ENCODE assay signal across 22 mouse cellular contexts in genomic region chr19:47437040-47437439, GRCm38 (mm10). TPM values are rescaled to one million over a fixed set of nuclear protein-coding genes. Genes with fewer than 3 reads are reported as not detected.
DNase-seq lines count a peak whose midpoint lies in the region; ATAC-seq and TF ChIP-seq lines count a peak whose summit lies in the region.
"Had no signal": no experiment of that assay in that cellular context is flagged by ENCODE, and none has a peak within 500 bp of the region (broad histone marks: within the 10 kb centered on the region; RNA-seq: fewer than 3 reads in every experiment).

No protein-coding gene starts in this region.

- H3K36me3 ChIP-seq in limb, embryonic 15.5 days: 0 out of 2 replicates have a peak, but pooled peaks cover 4% of the 10 kb centered on the region
- H3K36me3 ChIP-seq in limb, embryonic 10.5 days: 0 out of 2 replicates have a peak, but pooled peaks cover 3% of the 10 kb centered on the region
- no peaks in the 10 kb centered on the region for H3K36me3 ChIP-seq in myocyte (ENCODE audit: control insufficient read depth, insufficient read depth)
- H3K36me3 ChIP-seq: embryonic facial prominence, embryonic 12.5 days; forebrain, embryonic 15.5 days; G1E had no signal

- TF ChIP-seq CTCF in gastrocnemius, adult 2 months (IDR thresholded peaks at IDR 0.05): no peak

- no peak for ATAC-seq in limb, embryonic 15.5 days (ENCODE audit: insufficient number of reproducible peaks, low FRiP score, low TSS enrichment, low read depth)
- ATAC-seq: forebrain, embryonic 15.5 days; hindbrain, postnatal 0 days; inflammation-experienced regulatory T-cells, adult 6 months; Patski had no signal

- no peak overlapping the region for H3K9ac ChIP-seq in limb, embryonic 15.5 days
- H3K9ac ChIP-seq: embryonic facial prominence, embryonic 12.5 days; forebrain, embryonic 12.5 days; forebrain, embryonic 15.5 days; hindbrain, embryonic 14.5 days had no signal

- H3K9me3 ChIP-seq in limb, embryonic 15.5 days: no peaks in the 10 kb centered on the region
- H3K9me3 ChIP-seq in limb, embryonic 10.5 days (replicated peaks): no peaks in the 10 kb centered on the region
- H3K9me3 ChIP-seq: embryonic facial prominence, embryonic 12.5 days; forebrain, embryonic 12.5 days; forebrain, embryonic 15.5 days; G1E had no signal

- H3K27ac ChIP-seq in gastrocnemius, adult 2 months: peak overlapping the region; percentile 79; the same call in 1 of the 2 replicates
- peak overlapping the region; percentile 75; the same call in 1 of the 2 replicates for H3K27ac ChIP-seq in limb, embryonic 15.5 days
- no peak overlapping the region for H3K27ac ChIP-seq in limb, embryonic 10.5 days
- H3K27ac ChIP-seq: embryonic facial prominence, embryonic 12.5 days; forebrain, embryonic 12.5 days; forebrain, embryonic 15.5 days; hindbrain, embryonic 14.5 days; hindbrain, postnatal 0 days had no signal

- H3K27me3 ChIP-seq in limb, embryonic 15.5 days: no peaks in the 10 kb centered on the region
- no peaks in the 10 kb centered on the region for H3K27me3 ChIP-seq in limb, embryonic 10.5 days (ENCODE audit: low read depth, poor library complexity, severe bottlenecking)
- H3K27me3 ChIP-seq in myocyte (ENCODE audit: control insufficient read depth, insufficient read depth, insufficient read length): no peaks in the 10 kb centered on the region
- H3K27me3 ChIP-seq: CH12.LX; embryonic facial prominence, embryonic 12.5 days; forebrain, embryonic 12.5 days; forebrain, embryonic 15.5 days; Patski had no signal

- TF ChIP-seq POLR2A in myocyte (IDR thresholded peaks at IDR 0.05; ENCODE audit: insufficient read length, low read depth): no peak

- H3ac ChIP-seq in myocyte (ENCODE audit: control insufficient read depth, insufficient read length): no peak overlapping the region

- intact Hi-C loops in gastrocnemius, adult 2 months (cut with DNase I): no loop called here
- intact Hi-C loops in gastrocnemius, postnatal 36 days (cut with DNase I): no loop called here
- intact Hi-C loops in left cerebral cortex, postnatal 4 days (cut with DNase I): no loop called here

- 80% methylated on average over 4 of the region's 4 CpGs for WGBS in limb, embryonic 15.5 days
- WGBS in limb, embryonic 10.5 days: 91% methylated on average over 4 of the region's 4 CpGs

- no peak overlapping the region for H3K4me2 ChIP-seq in limb, embryonic 15.5 days
- peak overlapping the region; percentile 33 for H3K4me2 ChIP-seq in myocyte (ENCODE audit: low read depth)
- H3K4me2 ChIP-seq: embryonic facial prominence, embryonic 12.5 days; forebrain, embryonic 12.5 days; forebrain, embryonic 15.5 days; heart, embryonic 11.5 days; hindbrain, embryonic 14.5 days had no signal

- H3K4me1 ChIP-seq in limb, embryonic 15.5 days: peaks cover 65% of the 10 kb centered on the region
- H3K4me1 ChIP-seq in limb, embryonic 10.5 days: peaks cover 44% of the 10 kb centered on the region

- peaks cover 14% of the 10 kb centered on the region for H3K79me2 ChIP-seq in myocyte (ENCODE audit: control insufficient read depth, insufficient read depth)

- no peak for DNase-seq in gastrocnemius, adult 2 months
- DNase-seq in gastrocnemius, postnatal 36 days: no peak
- DNase-seq in limb, embryonic 10.5 days (ENCODE audit: low spot score): no peak
- no peak for DNase-seq in left cerebral cortex, postnatal 4 days
- DNase-seq: B cell, adult 2 months; cerebellum, adult 18-20 months; cerebellum, adult 9-10 months; cerebellum, postnatal 14 days; gastrocnemius, postnatal 10 days had no signal

- no peak overlapping the region for H3K4me3 ChIP-seq in gastrocnemius, adult 2 months
- H3K4me3 ChIP-seq in limb, embryonic 15.5 days: no peak overlapping the region
- H3K4me3 ChIP-seq in limb, embryonic 10.5 days: no peak overlapping the region
- H3K4me3 ChIP-seq in myocyte: no peak overlapping the region
- H3K4me3 ChIP-seq: embryonic facial prominence, embryonic 12.5 days; erythroblast, embryonic 14.5 days; forebrain, embryonic 12.5 days; forebrain, embryonic 15.5 days had no signal

TF ChIP-seq in myocyte, 11 proteins besides CTCF, POLR2A, EP300 and RAD21:
- TF ChIP-seq CEBPB (IDR thresholded peaks at IDR 0.05; ENCODE audit: insufficient read depth, poor library complexity, severe bottlenecking) (no peak), REST (IDR thresholded peaks at IDR 0.05; ENCODE audit: insufficient read depth, insufficient read length) (no peak), MYOG (IDR thresholded peaks at IDR 0.05; ENCODE audit: control insufficient read depth in 1 of 3, insufficient read depth in 1 of 3, insufficient read length in 2 of 3, low read depth in 2 of 3) (peak in 2 of 3 experiments; percentile 45 to 81), MAX (IDR thresholded peaks at IDR 0.05; ENCODE audit: low read depth) (no peak), USF1 (IDR thresholded peaks at IDR 0.05; ENCODE audit: low read depth) (no peak), E2F4 (IDR thresholded peaks at IDR 0.05; ENCODE audit: insufficient read depth) (no peak), POLR2AphosphoS2 (IDR thresholded peaks at IDR 0.05; ENCODE audit: insufficient read length, low read depth) (no peak), TCF3 (IDR thresholded peaks at IDR 0.05; ENCODE audit: insufficient read length, low read depth) (no peak), TCF12 (IDR thresholded peaks at IDR 0.05; ENCODE audit: insufficient read depth, poor library complexity, severe bottlenecking) (peak; percentile 17), SRF (IDR thresholded peaks at IDR 0.05; ENCODE audit: control insufficient read depth, insufficient read length, low read depth) (no peak), MYOD1 (IDR thresholded peaks at IDR 0.05; ENCODE audit: control insufficient read depth in 1 of 3, insufficient read length in 2 of 3, low read depth in 2 of 3) (peak in 2 of 3 experiments; percentile 57 to 84)
TF ChIP-seq in myocyte: peak in this region for 3.

RNA-seq across cellular contexts. Expression of gene Sh3pxd2a, which starts 27.2 kb away (rescaled TPM):
- total RNA-seq in gastrocnemius, adult 2 months (2021): 10 to 100 TPM; 37.7 to 44.7 TPM
- total RNA-seq in gastrocnemius, postnatal 36 days (2021): 10 to 100 TPM; 35.5 to 36.6 TPM
- polyA plus RNA-seq in limb, embryonic 15.5 days (2015; fragmentation: Nextera tagmentation; extraction: Ambion mirVana): 12.2 and 12.4 TPM in 2 replicates
- 3.1 and 3.8 TPM in 2 replicates for polyA plus RNA-seq in limb, embryonic 10.5 days (2016; fragmentation: Nextera tagmentation; extraction: Ambion mirVana)
- 59.5 TPM for polyA plus RNA-seq in myocyte (2012; fragmentation: generic; extraction: Trizol)
- 10 to 100 TPM; 25.0 to 25.1 TPM for total RNA-seq in left cerebral cortex, postnatal 4 days (2021)
- polyA plus RNA-seq: G1E had no signal
